Mouse (Mus musculus) limb, embryonic 12.5 days (tissue): ENCODE measurements around the gene Chchd2. TPM values are rescaled to one million over a fixed set of nuclear protein-coding genes. Genes with fewer than 3 reads are reported as not detected.

Experiments used
- ATAC-seq: fragments of 200-750 bp; cut with Nextera tagmentation; 2 replicates; pipeline ENCODE4 v1.8.0; 2017; ENCODE audit warnings: low read depth, moderate TSS enrichment; ENCODE audit not compliant: insufficient number of reproducible peaks, insufficient read depth, low FRiP score, low TSS enrichment
- H3K27ac ChIP-seq: fragments of 300-500 bp; sonication (generic); 2 replicates; pipeline ENCODE4 v1.5.1; 2016; ENCODE audit warnings: mild to moderate bottlenecking, moderate library complexity
- H3K27me3 ChIP-seq: fragments of 300-500 bp; sonication (generic); 2 replicates; pipeline ENCODE4 v1.6.1; 2016; ENCODE audit warnings: mild to moderate bottlenecking, moderate library complexity
- H3K36me3 ChIP-seq: fragments of 300-500 bp; sonication (generic); 2 replicates; pipeline ENCODE4 v1.6.1; 2016; ENCODE audit warnings: mild to moderate bottlenecking, moderate library complexity
- H3K4me1 ChIP-seq: fragments of 300-500 bp; sonication (generic); replicated peaks from 2 replicates; pipeline ENCODE4 v1.6.1; 2016
- H3K4me2 ChIP-seq: fragments of 300-500 bp; sonication (generic); 2 replicates; pipeline ENCODE4 v1.6.1; 2016; ENCODE audit warnings: mild to moderate bottlenecking, moderate library complexity
- H3K4me3 ChIP-seq: fragments of 300-500 bp; sonication (generic); replicated peaks from 2 replicates; pipeline ENCODE4 v1.5.1; 2016; ENCODE audit warnings: mild to moderate bottlenecking
- H3K9ac ChIP-seq: fragments of 300-500 bp; sonication (generic); replicated peaks from 2 replicates; pipeline ENCODE4 v1.6.1; 2016; ENCODE audit warnings: mild to moderate bottlenecking, moderate library complexity
- H3K9me3 ChIP-seq: fragments of 300-500 bp; sonication (generic); 2 replicates; pipeline ENCODE4 v1.6.1; 2016; ENCODE audit warnings: mild to moderate bottlenecking, moderate library complexity
- WGBS: fragments of 180-500 bp; shearing (Covaris S2); methylation state at CpG from one replicate; pipeline ENCODE4 v1.1.7; 2016; 5-methylcytosine and 5-hydroxymethylcytosine counted together
- polyA plus RNA-seq: library from polyadenylated mRNA; unstranded; fragments of >200 nt; fragmentation: Nextera tagmentation; extraction: Ambion mirVana; gene quantifications from 2 replicates; pipeline ENCODE4 v1.2.1, GENCODE M21; 2016

The Chchd2 gene
- polyA plus RNA-seq, 1 experiment from 2014 or later, result 978 TPM

DNA sequence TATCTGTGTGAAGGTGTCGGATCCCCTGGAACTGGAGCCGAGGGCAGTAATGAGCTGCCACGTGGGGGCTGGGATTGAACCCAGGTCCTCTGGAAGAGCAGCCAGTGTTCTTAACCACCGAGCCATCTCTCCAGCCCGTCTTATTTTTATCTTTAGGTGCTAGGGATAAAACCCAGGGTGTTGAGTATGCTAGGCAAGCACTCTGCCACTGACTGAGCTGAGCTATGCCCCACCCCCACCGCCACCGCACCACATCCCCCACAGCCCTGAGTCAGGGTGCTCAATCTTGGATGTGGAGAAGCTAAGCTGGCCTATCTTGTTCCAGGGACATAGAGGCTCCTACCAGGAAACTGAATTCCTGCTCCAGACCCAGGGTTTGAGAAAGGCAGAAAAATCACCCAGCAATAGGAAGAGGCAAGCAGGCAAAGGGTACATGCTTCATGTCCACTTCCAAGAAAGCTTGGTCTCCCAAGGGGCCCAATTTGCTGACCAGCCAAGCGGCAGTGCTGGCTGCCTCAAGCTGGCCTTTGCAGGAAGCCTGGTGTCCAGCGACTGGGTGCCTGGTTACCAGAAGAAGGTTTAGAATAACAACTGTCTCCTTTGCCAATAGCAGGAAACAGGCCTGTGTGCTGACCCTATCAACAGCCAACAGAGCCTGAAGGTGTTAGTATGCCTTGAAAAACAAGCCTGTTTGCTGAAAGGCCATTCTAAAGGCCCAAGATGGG is 9.4 kb downstream of the Chchd2 start:
- Histone ChIP-seq H3K4me2 (no peak overlapping the region), H3K4me3 (no peak overlapping the region), H3K27ac (no peak overlapping the region), H3K4me1 (no peaks in the 10 kb centered on the region), H3K36me3 (peaks cover 27% of the 10 kb centered on the region), H3K27me3 (no peaks in the 10 kb centered on the region), H3K9ac (no peak overlapping the region), H3K9me3 (no peaks in the 10 kb centered on the region)
- WGBS, result 68% methylated on average over 9 of the region's 9 CpGs
- ATAC-seq, result no peak

DNA sequence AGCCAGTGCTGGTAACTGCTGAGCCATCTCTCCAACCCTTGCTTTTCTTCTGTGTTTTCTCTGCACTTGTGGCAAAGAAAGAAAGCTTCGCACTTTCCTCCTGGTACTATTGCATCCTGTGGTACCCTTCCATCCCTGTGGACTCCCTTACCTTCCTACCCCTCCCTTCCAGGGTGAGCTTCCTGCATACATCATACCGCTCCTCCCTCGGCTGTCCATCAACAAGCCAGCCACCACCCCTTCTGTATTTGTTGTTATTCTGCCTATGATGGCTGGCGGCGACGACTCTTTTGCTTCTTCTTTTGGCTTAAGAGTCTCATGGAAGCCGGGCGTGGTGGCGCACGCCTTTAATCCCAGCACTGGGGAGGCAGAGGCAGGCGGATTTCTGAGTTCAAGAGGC is 12.2 kb downstream of the Chchd2 start:
- Histone ChIP-seq H3K27me3 (no peaks in the 10 kb centered on the region), H3K4me3 (no peak overlapping the region), H3K4me2 (no peak overlapping the region), H3K36me3 (peaks cover 2% of the 10 kb centered on the region), H3K27ac (no peak overlapping the region), H3K9ac (no peak overlapping the region), H3K4me1 (no peaks in the 10 kb centered on the region), H3K9me3 (no peaks in the 10 kb centered on the region)
- WGBS, result 79% methylated on average over 11 of the region's 11 CpGs
- no peak for ATAC-seq

DNA sequence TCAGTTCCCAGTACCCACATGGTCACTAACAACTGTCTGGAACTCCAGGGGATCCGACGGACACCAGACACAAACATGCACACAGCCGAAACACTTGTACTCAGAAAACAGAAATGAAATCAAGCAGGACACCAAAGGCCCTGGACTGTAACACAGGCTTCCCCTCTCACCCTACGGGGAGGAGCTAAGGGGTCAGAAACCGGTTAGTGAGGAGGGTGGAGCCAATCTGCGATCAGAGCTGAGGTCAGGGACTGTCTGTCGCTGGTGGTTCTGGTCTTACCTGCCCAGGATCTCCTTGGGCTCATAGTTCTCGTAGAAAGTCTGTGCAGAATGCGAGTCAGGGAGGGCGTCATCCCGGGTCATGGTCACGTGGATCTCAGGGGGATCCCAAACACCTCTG is 13.3 kb downstream of the Chchd2 start:
- WGBS, result 85% methylated on average over 12 of the region's 12 CpGs
- no peak overlapping the region for H3K4me3 ChIP-seq
- H3K4me1 ChIP-seq, result no peaks in the 10 kb centered on the region
- no peaks in the 10 kb centered on the region for H3K27me3 ChIP-seq
- no peaks in the 10 kb centered on the region for H3K36me3 ChIP-seq
- no peak overlapping the region for H3K9ac ChIP-seq
- no peak overlapping the region for H3K27ac ChIP-seq
- H3K4me2 ChIP-seq, result no peak overlapping the region
- no peaks in the 10 kb centered on the region for H3K9me3 ChIP-seq
- no peak for ATAC-seq

DNA sequence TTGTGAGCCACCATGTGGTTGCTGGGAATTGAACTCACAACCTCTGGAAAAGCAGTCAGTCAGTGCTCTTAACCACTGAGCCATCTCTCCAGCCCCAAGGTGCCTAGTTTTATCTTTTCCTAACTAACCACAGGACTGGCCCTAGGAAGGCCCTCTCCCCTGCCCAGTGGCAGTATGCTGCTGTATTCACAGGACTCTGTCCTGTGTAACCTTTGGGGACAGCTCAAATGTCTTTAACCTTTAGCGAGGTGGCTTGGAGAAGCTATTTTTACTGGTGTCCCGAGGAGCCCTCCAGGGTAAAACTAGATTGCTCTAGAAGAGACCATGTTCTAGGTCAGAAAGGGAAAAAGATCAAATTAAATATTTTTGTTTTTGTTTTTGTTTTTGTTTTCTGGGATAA is 16.0 kb downstream of the Chchd2 start:
- H3K27me3 ChIP-seq, result no peaks in the 10 kb centered on the region
- no peak for ATAC-seq
- 83% methylated on average over 2 of the region's 2 CpGs for WGBS
- H3K9ac ChIP-seq, result no peak overlapping the region
- H3K36me3 ChIP-seq, result no peaks in the 10 kb centered on the region
- no peak overlapping the region for H3K4me3 ChIP-seq
- no peaks in the 10 kb centered on the region for H3K4me1 ChIP-seq
- H3K27ac ChIP-seq, result no peak overlapping the region
- H3K9me3 ChIP-seq, result no peaks in the 10 kb centered on the region
- no peak overlapping the region for H3K4me2 ChIP-seq

DNA sequence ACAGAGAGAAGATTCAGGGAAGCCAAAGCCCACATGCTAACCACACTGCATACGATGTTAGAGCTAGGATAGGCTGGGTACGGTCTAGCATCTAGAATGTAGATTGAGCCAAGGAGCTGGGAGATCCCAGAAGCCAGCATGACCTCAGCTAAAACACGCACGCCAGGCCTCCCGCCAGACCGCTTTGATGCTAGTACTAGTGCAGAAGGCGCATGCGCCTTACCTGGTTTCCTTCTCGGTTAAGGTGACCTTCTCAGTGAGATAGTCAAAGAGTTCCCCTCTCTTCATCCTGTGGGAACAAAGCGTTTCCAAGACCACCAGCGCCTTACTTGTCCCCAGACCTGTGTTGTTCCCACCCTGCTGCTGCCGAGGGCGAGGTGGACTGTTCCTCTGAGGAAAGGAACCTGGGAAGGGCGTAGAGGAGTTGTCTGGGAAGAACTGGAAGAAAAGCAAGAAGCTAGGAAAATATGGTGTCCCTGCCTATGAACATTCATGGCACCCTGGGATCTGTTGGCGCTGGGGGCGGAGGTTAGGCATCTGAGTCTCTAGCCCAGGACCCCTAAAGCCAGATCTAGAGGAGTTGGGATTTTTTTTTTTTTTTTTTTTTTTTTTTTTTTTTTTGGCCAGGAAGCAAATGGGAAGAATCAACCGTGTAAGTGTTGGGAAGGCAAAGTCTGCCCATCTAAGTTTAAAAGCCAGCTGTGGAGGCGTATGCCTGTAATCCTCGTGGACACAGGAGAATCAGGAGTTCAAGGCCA is 17.9 kb downstream of the Chchd2 start:
- ATAC-seq, result no peak

DNA sequence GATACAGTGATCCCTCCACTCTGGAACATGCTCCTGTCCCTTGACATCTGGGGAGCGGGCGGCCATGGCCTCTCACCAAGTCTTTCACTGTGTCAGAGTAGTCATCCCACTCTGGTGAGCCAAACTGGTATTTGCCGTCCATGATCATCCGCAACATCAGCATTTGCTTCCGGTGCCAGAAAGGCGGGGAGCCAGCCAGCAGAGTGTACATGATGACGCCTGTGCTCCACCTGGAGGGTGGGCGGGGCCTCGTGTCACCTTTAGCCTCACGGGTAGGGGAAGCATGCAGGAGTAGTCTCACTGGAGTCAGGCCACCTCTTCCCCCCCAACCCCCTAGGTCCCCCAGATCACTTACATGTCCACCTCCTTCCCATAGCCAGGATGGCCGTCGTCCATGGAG is 21.4 kb downstream of the Chchd2 start:
- Histone ChIP-seq H3K4me2 (no peak overlapping the region), H3K9me3 (no peaks in the 10 kb centered on the region; the same call in 1 of the 2 replicates), H3K36me3 (peaks cover 21% of the 10 kb centered on the region), H3K27ac (no peak overlapping the region), H3K27me3 (no peaks in the 10 kb centered on the region; the same call in 1 of the 2 replicates), H3K9ac (no peak overlapping the region), H3K4me1 (0 out of 2 replicates have a peak, but pooled peaks cover 4% of the 10 kb centered on the region), H3K4me3 (no peak overlapping the region)
- ATAC-seq, result no peak
- 83% methylated on average over 12 of the region's 12 CpGs for WGBS

More for the DNA sequence above, 17.9 kb downstream of the Chchd2 start:
- H3K4me1 ChIP-seq, result 0 out of 2 replicates have a peak, but pooled peaks cover under 1% of the 10 kb centered on the region
- H3K36me3 ChIP-seq, result no peaks in the 10 kb centered on the region
- H3K9ac ChIP-seq, result no peak overlapping the region
- no peaks in the 10 kb centered on the region; the same call in 1 of the 2 replicates for H3K27me3 ChIP-seq
- no peaks in the 10 kb centered on the region for H3K9me3 ChIP-seq
- no peak overlapping the region for H3K4me3 ChIP-seq
- H3K27ac ChIP-seq, result no peak overlapping the region
- WGBS, result 91% methylated on average over 19 of the region's 19 CpGs
- no peak overlapping the region for H3K4me2 ChIP-seq

DNA sequence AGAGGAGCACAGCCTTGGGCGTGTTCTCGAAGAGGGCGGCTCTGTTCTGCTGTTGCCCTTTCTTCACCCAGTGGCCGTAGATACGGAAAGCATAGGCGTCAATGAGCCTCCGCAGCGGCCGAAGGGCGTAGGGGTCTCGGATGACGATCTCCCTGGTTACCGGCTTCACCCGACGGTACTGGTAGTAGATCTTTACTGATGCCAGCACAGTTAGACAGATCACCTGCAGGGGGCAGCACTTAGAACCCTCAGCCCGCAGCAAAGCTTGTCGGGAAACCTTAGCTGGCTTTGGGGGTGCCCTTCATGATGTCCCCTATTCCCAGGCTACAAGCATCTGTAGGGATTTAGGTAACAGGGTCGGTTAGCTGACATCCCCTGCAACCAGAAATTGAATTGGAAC is 22.8 kb downstream of the Chchd2 start:
- 0 out of 2 replicates have a peak, but pooled peaks cover 4% of the 10 kb centered on the region for H3K4me1 ChIP-seq
- 0 out of 2 replicates have a peak overlapping the region, but pooled peaks have one; percentile 8 for H3K9ac ChIP-seq
- no peaks in the 10 kb centered on the region; the same call in 1 of the 2 replicates for H3K27me3 ChIP-seq
- no peak for ATAC-seq
- H3K36me3 ChIP-seq, result peaks cover 35% of the 10 kb centered on the region
- WGBS, result 13% methylated on average over 18 of the region's 18 CpGs
- H3K27ac ChIP-seq, result no peak overlapping the region
- H3K4me2 ChIP-seq, result peak overlapping the region; percentile 31
- no peak overlapping the region for H3K4me3 ChIP-seq
- no peaks in the 10 kb centered on the region; the same call in 1 of the 2 replicates for H3K9me3 ChIP-seq

DNA sequence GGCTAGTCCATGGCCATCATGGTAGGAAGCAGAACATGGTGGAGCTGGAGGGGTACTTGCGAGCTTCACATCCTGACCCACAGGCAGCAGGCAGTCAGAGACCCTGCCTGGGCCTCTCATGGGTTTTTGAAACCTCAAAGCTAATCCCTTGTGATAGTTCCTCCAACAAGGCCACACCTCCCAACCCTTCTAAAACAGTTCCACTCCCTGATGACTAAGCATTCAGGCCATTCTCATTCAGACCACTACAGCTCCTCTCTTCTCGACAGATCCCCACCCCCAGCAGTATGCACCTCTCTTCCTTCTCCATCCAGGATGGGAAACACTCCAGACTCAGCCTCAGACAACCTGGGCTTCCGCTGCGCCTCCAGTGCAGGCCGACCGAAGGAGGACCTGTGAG is 24.9 kb downstream of the Chchd2 start:
- Histone ChIP-seq H3K4me3 (no peak overlapping the region), H3K4me2 (no peak overlapping the region), H3K9ac (no peak overlapping the region), H3K27me3 (no peaks in the 10 kb centered on the region; the same call in 1 of the 2 replicates), H3K9me3 (no peaks in the 10 kb centered on the region; the same call in 1 of the 2 replicates), H3K36me3 (peaks cover 54% of the 10 kb centered on the region), H3K27ac (no peak overlapping the region), H3K4me1 (0 out of 2 replicates have a peak, but pooled peaks cover 4% of the 10 kb centered on the region)
- no peak for ATAC-seq
- 98% methylated on average over 6 of the region's 6 CpGs for WGBS

DNA sequence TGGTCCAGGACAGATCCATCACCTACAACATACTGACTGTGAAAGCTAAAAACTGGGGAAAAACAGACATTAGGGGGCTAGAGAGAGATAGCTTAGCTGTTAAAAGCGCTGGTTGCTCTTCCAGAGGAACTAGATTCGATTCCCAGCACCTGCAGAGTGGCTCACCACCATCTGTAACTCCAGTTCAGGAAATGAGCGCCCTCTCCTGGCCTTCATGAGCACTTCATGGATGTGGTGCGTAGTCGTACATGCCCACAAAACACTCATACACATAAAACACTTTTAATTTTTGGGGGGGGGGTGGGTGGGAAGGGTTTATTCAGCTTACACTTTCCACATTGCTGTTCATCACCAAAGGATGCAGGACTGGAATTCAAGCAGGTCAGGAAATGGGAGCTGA is 30.9 kb downstream of the Chchd2 start:
- Histone ChIP-seq H3K9ac (no peak overlapping the region), H3K4me2 (no peak overlapping the region), H3K4me3 (no peak overlapping the region), H3K36me3 (peaks cover 91% of the 10 kb centered on the region), H3K9me3 (no peaks in the 10 kb centered on the region), H3K27ac (no peak overlapping the region), H3K4me1 (no peaks in the 10 kb centered on the region), H3K27me3 (no peaks in the 10 kb centered on the region)
- 86% methylated on average over 5 of the region's 5 CpGs for WGBS
- ATAC-seq, result no peak

DNA sequence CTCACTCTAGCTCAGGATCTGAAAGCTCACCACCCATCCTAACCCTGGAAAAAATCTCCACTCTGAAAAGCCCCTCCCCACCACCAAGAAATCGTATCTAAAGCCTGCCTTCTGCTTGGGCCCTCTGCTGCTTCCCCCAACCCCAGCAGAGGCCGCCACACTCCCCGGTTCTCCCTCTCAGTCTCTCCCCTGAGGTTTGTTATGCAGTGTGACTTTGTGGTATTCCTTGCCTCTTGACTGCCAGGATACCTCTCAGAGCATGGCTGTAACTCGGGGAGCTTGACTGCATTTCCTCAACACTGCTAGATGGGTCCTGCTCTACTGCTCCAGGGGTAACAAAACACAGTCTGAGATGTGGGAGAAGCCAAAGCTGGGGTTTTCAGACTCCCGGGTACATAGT is 32.1 kb downstream of the Chchd2 start:
- no peak overlapping the region for H3K4me3 ChIP-seq
- H3K9ac ChIP-seq, result no peak overlapping the region
- ATAC-seq, result no peak

DNA sequence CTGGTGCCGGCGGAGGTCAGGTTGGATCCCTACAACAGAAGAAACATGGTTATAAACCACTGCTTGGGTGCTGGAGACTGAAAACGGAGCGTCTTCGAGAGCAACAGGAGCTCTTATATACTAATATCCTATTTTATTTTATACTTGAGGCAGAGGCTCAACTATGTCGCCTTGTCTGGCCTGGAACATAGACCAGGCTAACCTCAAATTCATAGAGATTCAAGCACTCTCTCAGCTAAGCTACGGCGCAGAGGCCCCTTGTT is 39.8 kb downstream of the Chchd2 start:
- Histone ChIP-seq H3K27ac (no peak overlapping the region), H3K36me3 (peaks cover 46% of the 10 kb centered on the region), H3K4me3 (peak overlapping the region; percentile 64), H3K9me3 (no peaks in the 10 kb centered on the region), H3K9ac (peak overlapping the region; percentile 73), H3K27me3 (no peaks in the 10 kb centered on the region), H3K4me2 (peak overlapping the region; percentile 69), H3K4me1 (peaks cover 7% of the 10 kb centered on the region)
- no peak; the same call in 1 of the 2 replicates for ATAC-seq
- WGBS, result 60% methylated on average over 8 of the region's 8 CpGs

More for the DNA sequence above, 32.1 kb downstream of the Chchd2 start:
- 50% methylated on average over 5 of the region's 5 CpGs for WGBS
- Histone ChIP-seq H3K27ac (no peak overlapping the region), H3K27me3 (no peaks in the 10 kb centered on the region), H3K36me3 (peaks cover 86% of the 10 kb centered on the region), H3K4me1 (no peaks in the 10 kb centered on the region), H3K9me3 (no peaks in the 10 kb centered on the region), H3K4me2 (no peak overlapping the region)
